Mouse (Mus musculus): ENCODE measurements around the gene Ifit1. TPM values are rescaled to one million over a fixed set of nuclear protein-coding genes. Genes with fewer than 3 reads are reported as not detected.
"Not testable (repeated sequence)": the region's sequence is repeated elsewhere in the genome, so short reads cannot be mapped to it uniquely, and the experiment has no call there.

Gene Ifit1
- polyA plus RNA-seq, 1 experiment from 2014 or later: not detected

- no peak overlapping the region for H3K27ac ChIP-seq
- H3K36me3 ChIP-seq: no peaks in the 10 kb centered on the region
- 87% methylated on average over 4 of the region's 4 CpGs for WGBS
- H3K9me3 ChIP-seq (replicated peaks): no peaks in the 10 kb centered on the region
- no peak overlapping the region for H3K4me3 ChIP-seq
- DNase-seq (ENCODE audit: low spot score): no peak
- no peaks in the 10 kb centered on the region for H3K27me3 ChIP-seq (ENCODE audit: low read depth, poor library complexity, severe bottlenecking)
- no peaks in the 10 kb centered on the region for H3K4me1 ChIP-seq
Measured at GRCm38 (mm10) chr19:34624663-34625062, 16.0 kb upstream of the Ifit1 start.

GRCm38 (mm10) chr19:34627496-34627895, 13.2 kb upstream of the Ifit1 start:
- H3K27ac ChIP-seq: no peak overlapping the region
- no peaks in the 10 kb centered on the region for H3K36me3 ChIP-seq
- no peaks in the 10 kb centered on the region for H3K4me1 ChIP-seq
- WGBS: 56% methylated on average over 2 of the region's 2 CpGs
- H3K4me3 ChIP-seq: no peak overlapping the region
- H3K27me3 ChIP-seq (ENCODE audit: low read depth, poor library complexity, severe bottlenecking): no peaks in the 10 kb centered on the region
- no peaks in the 10 kb centered on the region for H3K9me3 ChIP-seq (replicated peaks)
- DNase-seq (ENCODE audit: low spot score): no peak

GRCm38 (mm10) chr19:34631487-34631886, 9.2 kb upstream of the Ifit1 start:
- Histone ChIP-seq H3K27me3 (ENCODE audit: low read depth, poor library complexity, severe bottlenecking) (no peaks in the 10 kb centered on the region), H3K4me1 (no peaks in the 10 kb centered on the region), H3K4me3 (no peak overlapping the region), H3K9me3 (replicated peaks) (no peaks in the 10 kb centered on the region), H3K27ac (no peak overlapping the region), H3K36me3 (no peaks in the 10 kb centered on the region)
- DNase-seq (ENCODE audit: low spot score): no peak

- no peak for DNase-seq (ENCODE audit: low spot score)
- Histone ChIP-seq H3K4me3 (no peak overlapping the region), H3K4me1 (no peaks in the 10 kb centered on the region), H3K27ac (no peak overlapping the region), H3K9me3 (replicated peaks) (no peaks in the 10 kb centered on the region), H3K27me3 (ENCODE audit: low read depth, poor library complexity, severe bottlenecking) (0 out of 2 replicates have a peak, but pooled peaks cover 5% of the 10 kb centered on the region), H3K36me3 (no peaks in the 10 kb centered on the region)
- WGBS: 87% methylated on average over 2 of the region's 2 CpGs
Measured at GRCm38 (mm10) chr19:34633484-34633883, 7.2 kb upstream of the Ifit1 start.

GRCm38 (mm10) chr19:34636933-34637557, 3.6 kb upstream of the Ifit1 start:
- Histone ChIP-seq H3K27ac (no peak overlapping the region), H3K36me3 (no peaks in the 10 kb centered on the region), H3K27me3 (ENCODE audit: low read depth, poor library complexity, severe bottlenecking) (0 out of 2 replicates have a peak, but pooled peaks cover 5% of the 10 kb centered on the region), H3K4me1 (no peaks in the 10 kb centered on the region), H3K4me3 (no peak overlapping the region), H3K9me3 (replicated peaks) (no peaks in the 10 kb centered on the region)
- WGBS: 8% methylated on average over 3 of the region's 3 CpGs
- peak; percentile 53 for DNase-seq (ENCODE audit: low spot score)

- DNase-seq (ENCODE audit: low spot score): no peak
- Histone ChIP-seq H3K9me3 (replicated peaks) (no peaks in the 10 kb centered on the region), H3K27me3 (ENCODE audit: low read depth, poor library complexity, severe bottlenecking) (0 out of 2 replicates have a peak, but pooled peaks cover 5% of the 10 kb centered on the region), H3K4me3 (no peak overlapping the region), H3K4me1 (no peaks in the 10 kb centered on the region), H3K27ac (no peak overlapping the region), H3K36me3 (no peaks in the 10 kb centered on the region)
- WGBS: 83% methylated on average over 5 of the region's 5 CpGs
Measured at GRCm38 (mm10) chr19:34642616-34643015, 1.9 kb downstream of the Ifit1 start.

- H3K36me3 ChIP-seq; DNase-seq (ENCODE audit: low spot score); H3K4me3 ChIP-seq; H3K27me3 ChIP-seq (ENCODE audit: low read depth, poor library complexity, severe bottlenecking); H3K27ac ChIP-seq; H3K4me1 ChIP-seq; H3K9me3 ChIP-seq (replicated peaks): not testable (repeated sequence)
- 90% methylated on average over 8 of the region's 8 CpGs for WGBS
Measured at GRCm38 (mm10) chr19:34647630-34648029, 7.0 kb downstream of the Ifit1 start.

- Histone ChIP-seq H3K27me3 (ENCODE audit: low read depth, poor library complexity, severe bottlenecking) (no peaks in the 10 kb centered on the region), H3K9me3 (replicated peaks) (no peaks in the 10 kb centered on the region), H3K27ac (no peak overlapping the region), H3K4me1 (no peaks in the 10 kb centered on the region), H3K36me3 (no peaks in the 10 kb centered on the region), H3K4me3 (no peak overlapping the region)
- DNase-seq (ENCODE audit: low spot score): no peak
- 88% methylated on average over 3 of the region's 3 CpGs for WGBS
Measured at GRCm38 (mm10) chr19:34650276-34650675, 9.6 kb downstream of the Ifit1 start.

- WGBS: 92% methylated on average over 6 of the region's 6 CpGs
- DNase-seq (ENCODE audit: low spot score): no peak
- Histone ChIP-seq H3K4me1 (no peaks in the 10 kb centered on the region), H3K36me3 (no peaks in the 10 kb centered on the region), H3K27me3 (ENCODE audit: low read depth, poor library complexity, severe bottlenecking) (no peaks in the 10 kb centered on the region), H3K9me3 (replicated peaks) (no peaks in the 10 kb centered on the region), H3K27ac (no peak overlapping the region), H3K4me3 (no peak overlapping the region)
Measured at GRCm38 (mm10) chr19:34650997-34651396, 10.3 kb downstream of the Ifit1 start.

GRCm38 (mm10) chr19:34655227-34655805, 14.6 kb downstream of the Ifit1 start:
- no peaks in the 10 kb centered on the region for H3K4me1 ChIP-seq
- H3K27ac ChIP-seq: no peak overlapping the region
- 85% methylated on average over 10 of the region's 10 CpGs for WGBS
- no peaks in the 10 kb centered on the region for H3K27me3 ChIP-seq (ENCODE audit: low read depth, poor library complexity, severe bottlenecking)
- no peaks in the 10 kb centered on the region for H3K36me3 ChIP-seq
- DNase-seq (ENCODE audit: low spot score): no peak
- no peaks in the 10 kb centered on the region for H3K9me3 ChIP-seq (replicated peaks)
- H3K4me3 ChIP-seq: no peak overlapping the region

- no peak overlapping the region for H3K4me3 ChIP-seq
- H3K27ac ChIP-seq: no peak overlapping the region
- H3K27me3 ChIP-seq (ENCODE audit: low read depth, poor library complexity, severe bottlenecking): no peaks in the 10 kb centered on the region
- no peaks in the 10 kb centered on the region for H3K9me3 ChIP-seq (replicated peaks)
- DNase-seq (ENCODE audit: low spot score): no peak
- no peaks in the 10 kb centered on the region for H3K36me3 ChIP-seq
- no peaks in the 10 kb centered on the region for H3K4me1 ChIP-seq
- 34% methylated on average over 2 of the region's 2 CpGs for WGBS
Measured at GRCm38 (mm10) chr19:34656511-34657298, 16.0 kb downstream of the Ifit1 start.

- Histone ChIP-seq H3K27ac (no peak overlapping the region), H3K4me1 (0 out of 2 replicates have a peak, but pooled peaks cover 2% of the 10 kb centered on the region), H3K27me3 (ENCODE audit: low read depth, poor library complexity, severe bottlenecking) (no peaks in the 10 kb centered on the region), H3K36me3 (no peaks in the 10 kb centered on the region), H3K9me3 (replicated peaks) (no peaks in the 10 kb centered on the region), H3K4me3 (peak overlapping the region; percentile 43)
- DNase-seq (ENCODE audit: low spot score): peak; percentile 78
- WGBS: 18% methylated on average over 13 of the region's 13 CpGs
Measured at GRCm38 (mm10) chr19:34662067-34662507, 21.4 kb downstream of the Ifit1 start.

- Histone ChIP-seq H3K27ac (no peak overlapping the region), H3K4me3 (no peak overlapping the region)
- 45% methylated on average over 5 of the region's 5 CpGs for WGBS
Measured at GRCm38 (mm10) chr19:34662740-34663139, 22.1 kb downstream of the Ifit1 start.

More at GRCm38 (mm10) chr19:34662740-34663139, 22.1 kb downstream of the Ifit1 start:
- DNase-seq (ENCODE audit: low spot score): no peak
- no peaks in the 10 kb centered on the region for H3K27me3 ChIP-seq (ENCODE audit: low read depth, poor library complexity, severe bottlenecking)
- no peaks in the 10 kb centered on the region for H3K9me3 ChIP-seq (replicated peaks)
- H3K4me1 ChIP-seq: 0 out of 2 replicates have a peak, but pooled peaks cover 2% of the 10 kb centered on the region
- no peaks in the 10 kb centered on the region for H3K36me3 ChIP-seq

All from limb, embryonic 10.5 days (tissue).